Mouse (Mus musculus) megakaryocyte-erythroid progenitor cell, adult 5-6 weeks (primary cell): ENCODE data around the gene Rabgap1l. TPM values are rescaled to one million over a fixed set of nuclear protein-coding genes. Genes with fewer than 3 reads are reported as not detected.

Experiments used
- ATAC-seq: replicated peaks from 2 replicates; pipeline ENCODE4 v1.8.0; 2016; ENCODE audit warnings: mild to moderate bottlenecking, inconsistent platforms; ENCODE audit not compliant: severe bottlenecking, poor library complexity, low FRiP score, low TSS enrichment
- total RNA-seq, 2 experiments: library from RNA; stranded (forward) in 1 of 2; stranded (reverse) in 1 of 2; fragments of 200-1000, 215-1000 nt in 1 of 2; fragments of >200 nt in 1 of 2; fragmentation: Nextera tagmentation in 1 of 2; gene quantifications; 2 replicates each; pipeline ENCODE4 v1.2.3; 2014 to 2017

Rabgap1l gene
- total RNA-seq, 2 experiments from 2014 or later, result 124 to 256 TPM

DNA sequence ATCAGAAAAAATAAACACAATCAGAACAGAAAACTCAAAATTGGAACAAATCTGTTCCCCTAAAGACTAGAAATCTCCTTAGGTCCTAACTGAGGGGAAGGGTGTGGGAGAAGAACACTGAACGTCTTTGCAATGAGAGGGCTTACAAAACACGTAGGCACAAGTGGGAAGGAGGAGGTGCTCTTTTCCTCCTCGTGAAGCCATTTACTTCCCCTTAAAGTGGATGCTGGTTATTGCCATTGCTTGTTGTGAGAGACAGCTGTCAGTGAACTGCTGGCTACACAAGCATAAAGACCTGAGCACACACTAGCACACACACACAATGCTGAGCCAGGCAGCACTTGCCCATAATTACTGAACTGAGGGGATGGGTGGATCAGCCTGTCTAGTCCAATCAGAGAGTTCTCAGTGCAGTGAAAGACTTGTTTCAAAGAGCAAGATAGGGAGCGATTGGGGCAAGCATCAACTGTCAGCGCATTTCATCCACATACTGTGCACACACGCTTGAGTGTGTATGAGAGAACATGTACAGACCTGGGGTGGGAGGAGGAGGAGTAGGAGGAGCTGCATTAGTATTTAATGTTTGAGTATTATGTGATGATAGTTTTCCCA, 259.7 kb downstream of the Rabgap1l start:
- ATAC-seq, result no peak

DNA sequence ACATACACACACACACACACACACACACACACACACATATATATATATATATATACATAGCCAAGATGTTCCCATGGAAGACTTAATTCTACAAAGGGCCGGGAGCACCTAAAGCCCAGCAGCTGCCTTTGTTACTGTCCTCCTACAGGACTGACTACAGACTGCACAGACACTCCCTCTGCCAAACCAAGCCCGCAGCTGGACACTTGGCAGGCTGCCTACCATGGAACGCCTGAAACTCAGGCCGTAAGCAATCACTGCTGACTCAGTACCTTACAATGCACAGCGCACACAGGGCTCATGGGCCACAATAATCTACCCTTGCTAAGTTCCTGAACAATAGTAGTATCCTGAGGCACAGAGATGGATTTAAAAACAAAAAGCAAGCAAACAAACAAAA, 261.6 kb downstream of the Rabgap1l start:
- no peak for ATAC-seq

DNA sequence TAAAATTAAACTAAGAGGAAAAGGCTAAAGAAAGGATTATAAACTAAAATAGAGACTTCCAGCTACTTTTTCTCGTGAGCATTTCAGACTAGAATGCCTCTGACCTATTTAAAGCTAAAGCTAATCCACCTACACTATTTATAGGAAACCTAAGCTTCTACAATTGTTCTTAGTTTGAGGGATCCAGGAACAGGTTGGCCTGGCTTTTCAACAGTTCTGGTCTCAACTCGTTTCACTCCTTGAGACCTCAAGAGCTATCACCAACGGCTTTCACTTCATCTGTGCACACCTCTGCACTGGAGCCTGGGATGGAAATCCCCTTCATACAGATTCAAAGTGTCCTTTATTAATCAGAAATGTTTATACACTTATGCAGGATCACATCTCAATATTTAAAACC, 271.1 kb downstream of the Rabgap1l start:
- ATAC-seq, result no peak

DNA sequence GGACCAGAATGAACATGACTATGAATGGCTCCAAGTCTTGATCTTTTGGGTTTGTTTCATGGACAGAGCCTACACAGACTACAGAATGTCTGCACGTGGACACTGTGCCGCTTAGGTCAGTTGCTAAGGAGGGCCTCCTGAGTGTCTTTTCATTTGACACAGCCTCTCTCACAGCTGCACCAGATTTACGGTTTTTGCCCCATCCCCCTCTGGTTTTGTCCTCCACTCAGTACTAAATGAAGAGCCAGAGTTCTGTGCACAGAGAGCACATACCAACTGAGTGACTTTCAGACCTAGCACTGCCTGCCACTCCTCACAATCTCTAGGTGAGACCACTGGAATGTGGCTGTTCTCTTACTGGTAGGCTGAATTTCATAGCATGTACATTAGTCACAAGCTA, 272.3 kb downstream of the Rabgap1l start:
- no peak for ATAC-seq

- no peak for ATAC-seq
Observed at GRCm38 (mm10) chr1:160519896-160520465, 273.0 kb downstream of the Rabgap1l start.

- ATAC-seq, result no peak
Observed at GRCm38 (mm10) chr1:160518552-160518951, 274.5 kb downstream of the Rabgap1l start.

- no peak for ATAC-seq
Observed at GRCm38 (mm10) chr1:160507766-160508165, 285.2 kb downstream of the Rabgap1l start.

GRCm38 (mm10) chr1:160496906-160497577, 296.0 kb downstream of the Rabgap1l start:
- ATAC-seq, result no peak

DNA sequence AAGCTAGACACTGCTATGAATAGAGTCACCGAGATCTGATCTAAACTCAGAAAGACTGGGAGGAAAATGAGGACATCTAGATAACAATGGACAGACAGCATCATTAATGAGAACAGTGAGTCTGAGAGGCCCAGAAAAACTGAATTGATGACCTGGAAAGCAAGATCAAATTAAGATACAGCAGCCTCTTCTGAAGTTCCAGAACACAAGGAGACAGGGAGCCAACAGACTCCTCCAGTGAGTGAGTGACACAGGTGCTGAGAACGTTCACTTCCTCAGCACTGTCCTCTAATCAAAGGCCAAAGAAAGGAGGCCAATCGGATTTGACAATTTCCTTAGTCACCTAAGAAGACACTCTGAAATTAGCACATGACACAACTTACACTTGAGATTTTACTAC, 307.3 kb downstream of the Rabgap1l start:
- ATAC-seq, result no peak

DNA sequence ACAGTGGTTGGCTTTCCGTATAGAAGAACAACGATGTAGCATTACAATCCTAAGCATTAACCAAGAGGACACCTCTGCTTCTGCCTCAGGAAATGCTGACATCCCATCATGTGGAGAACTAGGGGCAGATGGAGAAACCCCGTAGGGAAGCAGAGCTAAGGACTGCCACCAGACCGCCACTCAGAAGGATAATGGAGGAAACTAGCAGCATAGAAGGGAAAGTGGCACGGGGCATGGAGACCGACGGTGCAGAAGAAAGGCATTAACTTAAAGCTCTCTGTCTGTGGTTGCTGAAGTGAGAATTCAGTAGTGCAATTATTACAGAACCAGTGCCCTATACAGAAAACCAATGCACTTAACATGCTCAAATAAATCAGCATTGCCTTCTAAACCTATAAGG, 308.0 kb downstream of the Rabgap1l start:
- ATAC-seq, result no peak

GRCm38 (mm10) chr1:160481643-160482042, 311.4 kb downstream of the Rabgap1l start:
- no peak for ATAC-seq

DNA sequence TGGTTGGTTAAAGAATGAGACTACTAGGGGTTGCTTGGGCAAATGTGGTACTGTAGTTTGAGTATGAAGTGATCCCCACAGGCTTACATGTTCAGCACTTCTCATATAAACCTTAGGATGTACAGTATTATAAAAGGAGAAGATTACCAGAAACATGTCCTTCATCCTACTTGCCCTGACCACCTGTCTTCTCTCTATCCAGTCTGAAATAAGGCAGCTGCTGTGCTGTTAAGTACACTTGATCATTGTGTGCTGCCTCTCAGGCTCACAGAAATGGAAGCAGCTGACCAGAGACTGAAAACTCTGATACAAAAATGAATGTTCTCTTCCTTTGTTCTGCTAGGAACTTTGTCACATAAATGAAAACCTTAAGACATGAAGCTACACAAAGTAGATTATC, 325.6 kb downstream of the Rabgap1l start:
- no peak for ATAC-seq

DNA sequence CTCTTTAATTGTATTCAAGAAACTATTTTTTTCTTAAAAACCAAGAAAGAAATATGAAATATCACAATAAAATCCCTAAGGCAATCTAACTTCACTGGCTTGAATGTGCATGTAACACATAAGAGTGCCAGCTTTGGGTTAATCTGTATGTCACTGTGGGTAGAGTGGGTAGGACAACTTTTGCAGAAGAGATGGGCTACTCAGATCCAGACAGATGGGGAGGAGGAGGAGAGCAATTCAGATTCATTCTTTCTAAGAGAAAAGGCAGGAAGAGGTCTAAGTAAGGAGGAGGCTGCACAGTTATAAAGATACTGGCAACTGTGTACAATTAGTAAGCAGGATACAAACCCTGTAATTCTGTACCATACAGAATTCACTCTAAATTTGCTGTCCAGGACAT, 327.8 kb downstream of the Rabgap1l start:
- no peak for ATAC-seq

- no peak for ATAC-seq
Observed at GRCm38 (mm10) chr1:160464148-160464547, 328.9 kb downstream of the Rabgap1l start.

DNA sequence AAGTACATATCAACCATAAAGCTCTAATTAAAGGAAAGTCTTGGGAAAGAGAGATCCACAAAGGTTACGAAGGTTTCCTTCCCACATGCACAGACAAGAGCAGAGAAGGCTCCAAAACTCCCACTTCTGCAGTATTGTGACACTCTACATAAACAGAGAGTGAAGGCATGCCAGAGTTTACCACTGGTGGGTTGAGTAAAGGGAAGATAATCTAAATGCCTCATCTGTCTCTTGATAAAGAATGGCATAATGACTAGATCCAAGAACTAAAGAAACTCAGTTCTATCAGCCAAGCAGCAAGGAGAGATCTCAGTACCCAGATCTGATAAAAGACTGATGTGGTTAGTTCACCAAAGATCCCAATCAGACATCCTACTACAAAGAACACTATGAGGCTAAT, 332.7 kb downstream of the Rabgap1l start:
- ATAC-seq, result no peak

DNA sequence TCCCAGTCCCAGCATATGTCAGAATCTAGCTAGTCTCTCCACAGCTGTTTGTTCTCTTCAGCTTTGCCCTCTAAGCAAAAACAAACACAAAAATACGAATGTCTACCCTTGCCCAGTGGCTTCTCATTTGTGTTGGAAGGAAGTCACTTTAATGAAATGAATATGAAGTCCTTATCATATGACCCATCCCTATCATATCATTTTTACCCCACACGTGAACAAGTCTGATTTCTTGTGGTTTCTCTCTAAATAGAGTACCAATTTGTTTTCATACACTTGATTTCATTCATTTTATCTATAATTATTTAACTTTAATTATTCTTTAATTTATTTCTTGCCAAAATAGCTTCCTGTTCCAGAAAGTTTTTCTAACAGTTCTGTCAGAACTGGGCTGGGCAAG, 341.3 kb downstream of the Rabgap1l start:
- no peak for ATAC-seq

DNA sequence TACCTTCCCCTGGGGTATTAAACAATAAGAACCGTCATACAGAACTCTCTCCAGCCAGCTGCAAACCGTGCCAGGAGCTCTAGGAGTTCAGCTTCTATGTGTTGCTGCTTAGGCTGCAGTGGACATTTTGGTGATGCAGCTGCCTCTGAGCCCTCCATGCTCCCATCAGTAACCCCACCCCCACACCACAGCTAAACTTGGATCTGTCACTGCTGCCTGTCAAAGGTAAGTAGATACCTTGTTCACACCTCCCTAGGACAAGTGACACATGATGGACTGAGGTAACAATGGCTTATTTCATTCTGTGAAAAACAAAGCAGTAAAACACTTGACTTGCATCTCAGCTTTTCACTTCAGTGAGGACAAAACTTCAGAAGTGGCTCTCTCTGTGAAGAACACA, 344.3 kb downstream of the Rabgap1l start:
- ATAC-seq, result no peak

- no peak for ATAC-seq
Observed at GRCm38 (mm10) chr1:160446823-160447222, 346.2 kb downstream of the Rabgap1l start.

DNA sequence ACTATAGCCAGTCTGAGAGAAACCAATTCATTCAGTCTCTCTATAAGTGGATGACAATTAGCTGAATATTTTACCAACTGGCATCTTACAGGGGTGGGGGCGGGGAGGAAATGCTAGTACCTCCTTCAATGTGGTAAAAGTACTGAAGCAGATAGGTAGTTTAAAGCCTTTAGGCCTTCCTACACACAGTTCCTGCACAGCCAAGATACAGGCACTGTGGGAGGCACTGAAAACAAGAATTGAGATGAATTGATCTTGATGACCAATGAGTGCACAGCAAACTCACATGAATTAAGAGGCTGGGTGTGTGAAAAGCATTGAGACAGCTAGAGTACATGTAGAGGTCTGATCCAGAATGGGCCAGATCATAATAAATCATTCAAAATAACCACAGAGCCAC, 349.5 kb downstream of the Rabgap1l start:
- ATAC-seq, result no peak

- no peak for ATAC-seq
Observed at GRCm38 (mm10) chr1:160441679-160442078, 351.3 kb downstream of the Rabgap1l start.

DNA sequence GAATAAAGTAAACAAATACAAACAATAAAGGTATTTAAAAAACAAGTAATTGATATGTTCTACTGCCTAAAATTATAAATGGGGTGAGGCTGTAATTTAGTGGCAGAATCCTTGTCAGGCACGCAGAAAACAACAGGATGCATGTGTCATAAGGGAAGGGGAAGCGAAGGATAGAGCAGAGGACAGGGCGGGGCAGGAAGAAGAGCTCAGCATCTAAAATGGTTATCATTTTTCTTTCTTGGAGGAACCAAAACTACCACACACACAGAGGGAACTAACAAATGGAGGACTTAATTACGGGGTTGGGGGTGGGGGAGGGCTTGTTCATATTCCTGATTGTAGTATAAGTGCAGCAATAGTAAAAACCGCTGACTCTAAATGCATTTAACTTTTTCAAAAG, 351.9 kb downstream of the Rabgap1l start:
- ATAC-seq, result no peak
